Mouse (Mus musculus) layer of hippocampus, adult 2 months (tissue): ENCODE data around the gene Zfp945. TPM values are rescaled to one million over a fixed set of nuclear protein-coding genes. Genes with fewer than 3 reads are reported as not detected.
A peak's percentile ranks its signal among the peaks of the same experiment; 100 is the strongest.
"Not testable (repeated sequence)": the region's sequence is repeated elsewhere in the genome, so short reads cannot be mapped to it uniquely, and the experiment has no call there.

Source experiments
- DNase-seq, 2 experiments: peaks; one replicate each; pipeline ENCODE4 v3.0.0; 2022; ENCODE audit warnings: low spot score in 2 of 2
- H3K27ac ChIP-seq: fragments of 200-600 bp; 2 replicates; pipeline ENCODE4 v1.8.1; 2022
- H3K4me3 ChIP-seq: fragments of 200-600 bp; 2 replicates; pipeline ENCODE4 v1.8.1; 2022; ENCODE audit warnings: mild to moderate bottlenecking
- CTCF ChIP-seq: fragments of 200-600 bp; conservative IDR thresholded peaks from 2 replicates; pipeline ENCODE4 v1.8.1; 2022; ENCODE audit warnings: antibody characterized with exemption, mild to moderate bottlenecking, moderate library complexity
- long read RNA-seq, 2 experiments: library from polyadenylated mRNA; stranded (forward); transcript quantifications; one replicate each; pipeline ENCODE4 v2.0.0; 2021; ENCODE audit warnings: borderline mapping rate in 2 of 2
- total RNA-seq, 2 experiments: library from RNA; stranded (reverse); gene quantifications; 2 replicates each; pipeline ENCODE4 v1.2.3; 2021

Zfp945 gene
- total RNA-seq: 10 to 100 TPM; 11.0 to 11.6 TPM
- long read RNA-seq, experiment 1, full-length matches to known transcripts: 1 of 1 reads
- long read RNA-seq, experiment 1, partial matches to known transcripts: 0 of 1 reads
- long read RNA-seq, experiment 1, other reads (novel, unspliced or antisense): 0 of 1 reads
- long read RNA-seq, experiment 2, full-length matches to known transcripts: 3 of 5 reads
- long read RNA-seq, experiment 2, partial matches to known transcripts: 2 of 5 reads
- long read RNA-seq, experiment 2, other reads (novel, unspliced or antisense): 0 of 5 reads

DNA sequence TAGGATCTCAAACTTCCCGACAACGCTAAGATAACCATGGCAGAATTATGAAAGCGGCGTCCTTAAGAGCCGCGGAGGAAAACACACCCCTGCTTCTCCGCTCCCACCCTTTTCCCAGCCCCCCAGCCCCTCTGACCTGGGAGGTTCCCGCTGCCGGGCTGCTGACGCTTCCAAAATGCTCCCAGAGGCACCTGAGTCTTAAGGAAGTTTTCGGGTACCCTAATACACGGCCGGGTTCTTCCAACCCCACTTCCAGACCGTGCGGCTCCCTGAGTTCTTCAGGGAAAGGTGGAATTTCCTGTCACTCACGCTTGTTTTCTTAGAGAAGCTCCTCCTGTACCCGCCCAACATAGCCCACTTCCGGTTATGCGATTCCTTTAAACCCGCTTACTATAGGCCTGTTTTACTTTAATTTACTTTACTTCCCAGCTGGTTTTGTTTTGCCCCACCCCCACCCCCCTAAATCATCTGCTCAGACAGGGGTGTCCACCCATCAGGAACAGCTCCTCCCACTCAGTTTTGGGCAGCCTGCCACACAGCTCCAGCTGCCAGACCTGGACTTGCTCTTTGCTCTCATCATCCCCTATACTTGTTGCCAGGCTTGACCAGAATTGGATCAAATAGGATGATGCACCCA, at the start of gene Zfp945:
Gene Zfp945, minus strand, starts transcription at position 290 of the 637 bp plus-strand sequence.
- TF ChIP-seq CTCF: no peak
- DNase-seq: peak; percentile 34 to 54
- H3K27ac ChIP-seq: peak within 1 kb of the TSS; percentile 85
- peak within 1 kb of the TSS; percentile 66 for H3K4me3 ChIP-seq

DNA sequence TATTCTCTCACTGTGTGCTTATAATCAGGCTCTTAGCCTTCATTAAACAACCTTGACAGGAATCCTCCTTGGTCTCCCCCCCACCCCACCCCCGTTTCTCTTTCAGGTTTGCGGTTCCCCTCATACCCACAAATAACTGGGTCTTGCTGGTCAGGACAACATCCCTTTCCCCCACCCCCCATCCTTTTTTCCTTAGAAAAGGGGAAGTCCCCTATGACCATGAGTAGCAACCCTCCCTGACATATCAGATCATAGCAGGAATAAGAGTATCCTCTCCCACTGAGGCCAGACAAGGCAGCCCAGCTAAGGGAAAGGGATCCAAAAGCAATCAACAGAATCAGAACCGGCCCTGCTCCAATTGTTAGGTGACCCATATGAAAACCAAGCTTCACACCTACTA, 21.4 kb upstream of the Zfp945 start:
- no peak for TF ChIP-seq CTCF
- Histone ChIP-seq H3K27ac (no peak overlapping the region), H3K4me3 (no peak overlapping the region)
- no peak for DNase-seq

DNA sequence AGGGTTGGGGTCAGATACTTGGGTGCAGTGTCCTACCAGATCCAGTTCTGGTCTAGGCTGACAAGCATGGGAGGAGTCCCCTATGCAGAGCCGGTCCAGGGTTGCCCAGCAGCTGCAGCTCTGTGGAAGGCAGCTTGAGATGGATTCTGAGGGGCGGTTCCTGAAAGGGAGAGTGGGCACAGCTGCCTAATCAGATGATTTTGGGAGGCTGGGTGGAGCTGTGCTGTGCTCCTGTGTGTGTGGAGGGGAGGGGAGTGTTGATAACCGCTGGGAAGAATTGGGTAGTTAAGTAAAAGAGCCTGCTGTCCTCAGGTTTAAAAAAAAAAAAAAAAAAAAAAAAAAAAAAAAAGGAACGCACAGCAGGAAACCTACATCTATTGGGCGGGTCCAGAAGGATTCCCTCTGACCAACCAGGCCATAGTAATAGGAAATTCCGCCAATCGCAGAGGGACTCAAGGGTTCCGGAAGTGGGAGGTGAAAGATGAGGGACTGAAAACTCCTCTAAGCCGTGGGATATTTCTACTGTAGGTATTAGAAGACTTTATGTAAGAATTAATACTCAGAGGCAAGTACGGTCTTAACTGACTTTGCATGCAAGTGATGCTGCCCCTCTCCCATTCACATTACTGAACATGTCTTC, 17.2 kb upstream of the Zfp945 start:
- no peak overlapping the region for H3K4me3 ChIP-seq
- no peak for TF ChIP-seq CTCF
- no peak overlapping the region for H3K27ac ChIP-seq
- DNase-seq: no peak

DNA sequence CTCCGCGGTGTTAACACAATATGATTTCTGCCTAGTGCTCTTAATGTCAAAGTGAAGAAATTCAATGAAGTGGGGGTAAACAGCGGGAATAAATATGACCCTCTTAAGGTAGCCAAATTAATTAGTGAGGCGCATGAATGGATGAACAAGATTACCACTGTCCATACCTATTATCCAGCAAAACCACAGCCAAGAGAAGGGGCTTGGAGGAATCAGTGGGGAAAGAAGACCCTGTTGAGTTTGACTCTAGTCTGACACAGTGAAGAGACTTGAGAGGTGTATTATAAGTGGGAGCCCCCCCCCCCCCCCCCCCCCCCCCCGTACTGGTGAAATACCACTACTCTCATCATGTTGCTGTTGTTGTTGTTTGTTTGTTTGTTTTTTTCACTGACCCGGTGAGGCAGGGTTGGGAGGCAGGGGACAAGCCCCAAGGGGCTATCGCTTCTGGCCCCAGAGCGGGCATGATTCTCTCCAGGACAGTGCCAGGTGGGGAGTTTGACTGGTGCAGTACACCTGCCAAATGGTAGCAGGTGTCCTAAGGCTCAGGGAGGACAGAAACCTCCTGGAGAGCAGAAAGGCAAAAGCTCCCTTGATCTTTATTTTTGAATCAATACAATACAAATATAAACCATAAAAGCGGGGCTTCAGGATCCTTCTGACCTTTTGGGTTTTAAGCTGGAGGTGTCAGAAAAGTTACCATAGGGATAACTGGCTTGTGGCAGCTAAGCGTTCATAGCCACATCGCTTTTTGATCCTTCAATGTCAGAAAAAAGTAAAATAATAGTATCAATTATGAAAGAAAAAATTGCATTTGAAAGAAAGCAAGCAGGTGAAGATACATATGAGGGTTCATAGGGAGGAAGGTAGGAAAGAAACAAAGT, 10.7 kb upstream of the Zfp945 start:
- no peak overlapping the region for H3K4me3 ChIP-seq
- H3K27ac ChIP-seq: no peak overlapping the region
- no peak for DNase-seq
- no peak for TF ChIP-seq CTCF

- no peak for TF ChIP-seq CTCF
- H3K27ac ChIP-seq: no peak overlapping the region
- DNase-seq: no peak
- no peak overlapping the region for H3K4me3 ChIP-seq
Observed at GRCm38 (mm10) chr17:22876316-22876715, 9.4 kb upstream of the Zfp945 start.

- DNase-seq, H3K4me3 ChIP-seq, H3K27ac ChIP-seq: not testable (repeated sequence)
Observed at GRCm38 (mm10) chr17:22875549-22875948, 8.6 kb upstream of the Zfp945 start.

- Histone ChIP-seq H3K4me3 (peak overlapping the region; percentile 66), H3K27ac (peak overlapping the region; percentile 85)
- no peak for TF ChIP-seq CTCF
- no peak for DNase-seq
Observed at GRCm38 (mm10) chr17:22866421-22866844, 501 bp downstream of the Zfp945 start.

DNA sequence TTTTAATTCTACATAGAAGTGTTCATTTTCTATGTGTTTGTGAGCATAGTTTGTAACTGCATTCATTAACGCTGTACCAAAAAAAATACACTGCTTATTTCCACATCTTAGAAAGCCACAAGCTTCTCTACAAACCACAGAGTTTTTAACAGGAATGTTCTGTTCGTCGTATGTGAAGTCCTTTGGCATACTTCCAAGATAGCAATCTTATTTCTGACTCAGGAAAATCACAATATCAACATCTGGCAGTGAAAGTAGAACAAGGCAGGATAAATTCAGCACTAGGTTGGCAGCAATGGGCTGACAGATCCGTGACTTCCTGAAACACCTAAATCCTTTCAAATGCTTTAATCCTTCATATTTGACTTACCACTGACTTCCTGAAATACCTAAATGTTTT, 45.8 kb downstream of the Zfp945 start:
- Histone ChIP-seq H3K27ac (no peak overlapping the region), H3K4me3 (no peak overlapping the region)
- TF ChIP-seq CTCF: no peak
- no peak for DNase-seq

- no peak for TF ChIP-seq CTCF
- peak overlapping the region; percentile 89 for H3K27ac ChIP-seq
- no peak for DNase-seq
- H3K4me3 ChIP-seq: peak overlapping the region; percentile 90
Observed at GRCm38 (mm10) chr17:22818199-22818595, 48.7 kb downstream of the Zfp945 start.

DNA sequence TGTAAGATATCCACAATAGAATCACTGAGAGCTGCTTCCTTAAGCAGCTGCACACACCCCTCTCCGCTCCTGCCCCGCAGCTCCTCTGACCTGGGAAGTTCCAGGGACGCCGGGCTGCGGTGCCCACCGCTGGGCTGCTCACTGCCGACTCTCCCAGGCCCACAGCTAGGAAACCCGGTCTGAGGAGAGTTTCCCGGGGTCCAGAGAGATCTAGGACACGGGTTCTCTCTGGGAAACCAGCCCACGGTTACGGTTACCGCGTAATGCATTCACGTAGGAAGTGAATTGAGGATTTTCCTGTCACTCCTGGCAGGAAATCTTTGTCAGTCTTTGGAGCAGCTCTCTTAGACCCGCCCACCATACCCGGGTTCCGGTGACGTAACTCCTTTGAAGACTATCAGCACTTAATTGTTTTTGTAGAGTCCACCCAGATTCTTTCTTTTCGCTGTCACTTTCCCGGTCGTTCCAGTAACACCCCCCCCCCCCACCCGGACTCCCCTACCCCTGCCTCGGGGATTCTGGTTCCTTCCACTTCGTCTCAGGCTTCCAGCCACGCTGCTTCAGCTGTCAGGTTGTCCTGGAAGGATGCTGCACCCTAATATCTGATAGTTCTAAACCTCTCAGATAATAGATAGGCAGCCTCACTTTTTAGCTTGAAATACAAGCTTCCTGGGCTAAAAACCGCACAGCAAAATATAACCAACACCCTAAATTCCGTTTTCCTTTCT, 49.3 kb downstream of the Zfp945 start:
- no peak for TF ChIP-seq CTCF
- H3K4me3 ChIP-seq: peak overlapping the region; percentile 90
- DNase-seq: peak; percentile 68 to 81
- peak overlapping the region; percentile 89 for H3K27ac ChIP-seq

GRCm38 (mm10) chr17:22799707-22800106, 67.2 kb downstream of the Zfp945 start:
- no peak overlapping the region for H3K27ac ChIP-seq
- TF ChIP-seq CTCF: peak; percentile 63
- DNase-seq: peak in 1 of 2 experiments; percentile 11
- H3K4me3 ChIP-seq: no peak overlapping the region

Other genes starting within 250 kb of the Zfp945 start
- gene Vmn2r113, start 75.8 kb upstream of the Zfp945 start, total RNA-seq: not detected
- not detected for gene Vmn2r-ps130, start 194.0 kb upstream of the Zfp945 start, total RNA-seq